ENCODE assay signal across 7 mouse cellular contexts in the genomic region with DNA sequence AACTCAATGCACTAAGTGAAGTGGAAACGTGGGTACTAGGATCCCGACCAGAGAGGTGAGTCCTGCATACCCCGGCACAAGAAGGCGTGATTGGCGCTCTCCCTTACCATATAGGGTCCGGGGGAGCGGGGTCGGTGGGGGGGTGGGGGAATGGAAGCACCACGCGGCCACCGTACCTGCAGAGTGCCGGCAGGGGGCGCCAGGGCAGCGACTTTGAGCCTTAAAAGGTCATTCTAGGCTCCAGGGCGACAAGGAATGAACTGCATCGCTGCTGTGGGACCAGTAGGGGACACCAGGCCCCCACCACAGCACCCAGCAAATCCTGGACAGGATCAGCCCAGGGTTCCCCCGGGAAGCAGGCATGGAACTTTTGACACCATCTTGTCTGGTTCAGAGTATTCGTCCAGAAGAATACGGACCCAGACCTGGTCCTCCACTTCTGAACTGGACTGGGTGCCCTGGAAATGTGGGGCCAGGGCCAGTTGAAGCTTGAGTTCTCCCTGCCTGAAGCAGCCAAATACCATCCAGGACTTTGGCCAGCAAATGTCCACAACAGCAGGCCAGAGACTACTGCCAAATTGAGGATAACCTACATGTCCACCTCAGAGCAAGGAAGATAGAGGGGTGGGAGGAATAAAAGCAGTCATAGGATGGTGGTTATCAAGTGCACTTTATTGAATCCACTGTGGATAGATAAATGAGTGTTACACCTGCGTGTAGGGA. TPM values are rescaled to one million over a fixed set of nuclear protein-coding genes. Genes with fewer than 3 reads are reported as not detected.
DNase-seq lines count a peak whose midpoint lies in the region; ATAC-seq lines count a peak whose summit lies in the region.

No protein-coding gene starts in this region.

- H3K9ac ChIP-seq in intestine, embryonic 15.5 days, result 0 out of 2 replicates have a peak overlapping the region, but pooled peaks have one; percentile 45
- H3K9ac ChIP-seq in limb, embryonic 11.5 days (ENCODE audit: low read length), result no peak overlapping the region
- no peak overlapping the region for H3K9ac ChIP-seq in midbrain, embryonic 13.5 days (replicated peaks)

- peak; percentile 90 for ATAC-seq in intestine, embryonic 15.5 days
- no peak for ATAC-seq in limb, embryonic 11.5 days (ENCODE audit: insufficient number of reproducible peaks, low FRiP score, low TSS enrichment, low read depth)
- no peak for ATAC-seq in midbrain, embryonic 13.5 days

- H3K4me3 ChIP-seq in intestine, embryonic 15.5 days (replicated peaks), result peak overlapping the region; percentile 44
- H3K4me3 ChIP-seq in limb, embryonic 11.5 days (ENCODE audit: low read depth, low read length), result no peak overlapping the region
- H3K4me3 ChIP-seq in midbrain, embryonic 13.5 days (replicated peaks), result no peak overlapping the region

- no peaks in the 10 kb centered on the region for H3K36me3 ChIP-seq in intestine, embryonic 15.5 days
- no peaks in the 10 kb centered on the region for H3K36me3 ChIP-seq in limb, embryonic 11.5 days (ENCODE audit: control insufficient read depth, insufficient read depth, low read length)
- no peaks in the 10 kb centered on the region for H3K36me3 ChIP-seq in midbrain, embryonic 13.5 days

- peaks cover 19% of the 10 kb centered on the region for H3K4me1 ChIP-seq in intestine, embryonic 15.5 days (replicated peaks)
- H3K4me1 ChIP-seq in limb, embryonic 11.5 days (ENCODE audit: control insufficient read depth, insufficient read depth, low read length), result peaks cover 5% of the 10 kb centered on the region
- peaks cover 8% of the 10 kb centered on the region; the same call in 1 of the 2 replicates for H3K4me1 ChIP-seq in midbrain, embryonic 13.5 days (replicated peaks)

- intact Hi-C loops in gastrocnemius, postnatal 36 days (cut with DNase I), result loop anchor here (2.0 to 5.0 kb wide), 2 partner anchors 38 to 102 kb away; no protein-coding TSS in a partner anchor

- H3K4me2 ChIP-seq in intestine, embryonic 15.5 days (replicated peaks), result peak overlapping the region; percentile 62
- H3K4me2 ChIP-seq in limb, embryonic 11.5 days (ENCODE audit: low read depth, severe bottlenecking), result peak overlapping the region; percentile 32; the same call in 1 of the 2 replicates
- H3K4me2 ChIP-seq in midbrain, embryonic 13.5 days (replicated peaks), result peak overlapping the region; percentile 25; the same call in 1 of the 2 replicates

- H3K27me3 ChIP-seq in intestine, embryonic 15.5 days (replicated peaks), result no peaks in the 10 kb centered on the region
- no peaks in the 10 kb centered on the region for H3K27me3 ChIP-seq in limb, embryonic 11.5 days (ENCODE audit: control insufficient read depth, insufficient read depth, low read length)
- H3K27me3 ChIP-seq in midbrain, embryonic 13.5 days, result no peaks in the 10 kb centered on the region

- peak; percentile 73 to 84 for DNase-seq in adrenal gland, adult 18-20 months (ENCODE audit: low spot score in 2 of 2)
- peak; percentile 95 for DNase-seq in embryo, embryonic 10 days (ENCODE audit: low spot score)
- DNase-seq in gastrocnemius, postnatal 36 days, result peak; percentile 80 to 83
- peak; percentile 88 for DNase-seq in limb, embryonic 11.5 days (ENCODE audit: low spot score)
- peak; percentile 63 for DNase-seq in spleen, adult 12 weeks (ENCODE audit: low spot score)

- WGBS in intestine, embryonic 15.5 days, result 7% methylated on average over 20 of the region's 20 CpGs
- WGBS in limb, embryonic 11.5 days, result 6% methylated on average over 20 of the region's 20 CpGs
- WGBS in midbrain, embryonic 13.5 days, result 9% methylated on average over 20 of the region's 20 CpGs

- peak overlapping the region; percentile 86 for H3K27ac ChIP-seq in intestine, embryonic 15.5 days
- H3K27ac ChIP-seq in limb, embryonic 11.5 days (replicated peaks; ENCODE audit: low read depth, low read length), result no peak overlapping the region
- no peak overlapping the region for H3K27ac ChIP-seq in midbrain, embryonic 13.5 days

- no peaks in the 10 kb centered on the region for H3K9me3 ChIP-seq in intestine, embryonic 15.5 days
- H3K9me3 ChIP-seq in limb, embryonic 11.5 days (ENCODE audit: control insufficient read depth, low read length), result no peaks in the 10 kb centered on the region
- no peaks in the 10 kb centered on the region for H3K9me3 ChIP-seq in midbrain, embryonic 13.5 days

RNA-seq across cellular contexts. Expression of a gene that starts 1.5 kb away (rescaled TPM):
- total RNA-seq in adrenal gland, adult 18-20 months (2021), result 100 to 1,000 TPM in 1 of 2 experiments, 10 to 100 TPM in 1; 94.2 to 155 TPM
- 10 to 100 TPM; 30.2 to 45.6 TPM for total RNA-seq in gastrocnemius, postnatal 36 days (2021)
- 255 and 288 TPM in 2 replicates for polyA plus RNA-seq in intestine, embryonic 15.5 days (2015; fragmentation: Nextera tagmentation; extraction: Ambion mirVana)
- 45.3 and 50.4 TPM in 2 replicates for polyA plus RNA-seq in limb, embryonic 11.5 days (2014; fragmentation: Nextera tagmentation; extraction: Ambion mirVana)
- 22.6 and 26.2 TPM in 2 replicates for polyA plus RNA-seq in midbrain, embryonic 13.5 days (2015; fragmentation: Nextera tagmentation; extraction: Ambion mirVana)

RNA-seq across cellular contexts. Expression of a gene that starts 8.6 kb away (rescaled TPM):
- under 1 TPM; 0.64 to 0.66 TPM for total RNA-seq in adrenal gland, adult 18-20 months (2021)
- not detected for total RNA-seq in gastrocnemius, postnatal 36 days (2021)
- polyA plus RNA-seq in intestine, embryonic 15.5 days (2015; fragmentation: Nextera tagmentation; extraction: Ambion mirVana), result 1.6 and 3.6 TPM in 2 replicates
- not detected in 2 replicates for polyA plus RNA-seq in limb, embryonic 11.5 days (2014; fragmentation: Nextera tagmentation; extraction: Ambion mirVana)
- 0.51 and 0.54 TPM in 2 replicates for polyA plus RNA-seq in midbrain, embryonic 13.5 days (2015; fragmentation: Nextera tagmentation; extraction: Ambion mirVana)

RNA-seq across cellular contexts. Expression of a gene that starts 19.8 kb away (rescaled TPM):
- not detected for total RNA-seq in adrenal gland, adult 18-20 months (2021)
- not detected for total RNA-seq in gastrocnemius, postnatal 36 days (2021)
- polyA plus RNA-seq in intestine, embryonic 15.5 days (2015; fragmentation: Nextera tagmentation; extraction: Ambion mirVana), result not detected in 2 replicates
- polyA plus RNA-seq in limb, embryonic 11.5 days (2014; fragmentation: Nextera tagmentation; extraction: Ambion mirVana), result not detected in 2 replicates
- not detected in 2 replicates for polyA plus RNA-seq in midbrain, embryonic 13.5 days (2015; fragmentation: Nextera tagmentation; extraction: Ambion mirVana)

RNA-seq across cellular contexts. Expression of a gene that starts 42.1 kb away (rescaled TPM):
- 1 to 10 TPM; 6.9 to 9.8 TPM for total RNA-seq in adrenal gland, adult 18-20 months (2021)
- total RNA-seq in gastrocnemius, postnatal 36 days (2021), result under 1 TPM in 1 of 2 experiments, not detected in 1; 0.77 TPM
- polyA plus RNA-seq in intestine, embryonic 15.5 days (2015; fragmentation: Nextera tagmentation; extraction: Ambion mirVana), result 145 and 148 TPM in 2 replicates
- 63.9 and 68.3 TPM in 2 replicates for polyA plus RNA-seq in limb, embryonic 11.5 days (2014; fragmentation: Nextera tagmentation; extraction: Ambion mirVana)
- polyA plus RNA-seq in midbrain, embryonic 13.5 days (2015; fragmentation: Nextera tagmentation; extraction: Ambion mirVana), result 10.2 and 10.3 TPM in 2 replicates

RNA-seq across cellular contexts. Expression of a gene that starts 51.8 kb away (rescaled TPM):
- 1 to 10 TPM; 1.3 to 2.7 TPM for total RNA-seq in adrenal gland, adult 18-20 months (2021)
- under 1 TPM; 0.20 to 0.22 TPM for total RNA-seq in gastrocnemius, postnatal 36 days (2021)
- polyA plus RNA-seq in intestine, embryonic 15.5 days (2015; fragmentation: Nextera tagmentation; extraction: Ambion mirVana), result 7.9 and 10.7 TPM in 2 replicates
- 19.1 and 20.0 TPM in 2 replicates for polyA plus RNA-seq in limb, embryonic 11.5 days (2014; fragmentation: Nextera tagmentation; extraction: Ambion mirVana)
- polyA plus RNA-seq in midbrain, embryonic 13.5 days (2015; fragmentation: Nextera tagmentation; extraction: Ambion mirVana), result 44.1 and 48.3 TPM in 2 replicates
